Comparison of ENCODE assay signal across 18 mouse cellular contexts in the genomic region with DNA sequence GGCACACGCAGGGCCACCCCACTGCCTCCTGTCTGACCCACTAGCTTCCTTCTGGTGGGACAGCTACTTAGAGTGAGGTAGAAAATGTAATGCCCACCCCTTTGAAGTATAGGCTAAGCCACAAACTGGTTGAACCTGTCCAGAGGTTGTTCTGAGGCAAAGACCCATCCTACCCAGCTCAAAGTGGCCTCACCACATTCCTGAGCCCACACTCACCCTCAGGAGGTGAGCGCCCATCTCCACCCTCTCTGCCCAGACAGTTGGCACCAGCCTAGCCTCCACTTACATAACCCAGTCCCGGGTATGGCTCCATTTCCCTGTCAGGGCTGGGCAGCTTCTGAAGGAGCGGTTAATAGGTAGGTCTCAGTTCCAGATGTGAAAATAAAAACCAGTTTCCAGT. TPM values are rescaled to one million over a fixed set of nuclear protein-coding genes. Genes with fewer than 3 reads are reported as not detected.
DNase-seq lines count a peak whose midpoint lies in the region; ATAC-seq and TF ChIP-seq lines count a peak whose summit lies in the region.
"Had no signal": no experiment of that assay in that cellular context is flagged by ENCODE, and none has a peak within 500 bp of the region (broad histone marks: within the 10 kb centered on the region; RNA-seq: fewer than 3 reads in every experiment).

No protein-coding gene starts in this region.

- H3K36me3 ChIP-seq in heart, embryonic 15.5 days: no peaks in the 10 kb centered on the region
- no peaks in the 10 kb centered on the region for H3K36me3 ChIP-seq in lung, embryonic 14.5 days (ENCODE audit: insufficient read depth)
- no peaks in the 10 kb centered on the region for H3K36me3 ChIP-seq in stomach, embryonic 15.5 days
- H3K36me3 ChIP-seq: heart, embryonic 13.5 days; midbrain, embryonic 10.5 days had no signal

- no peak for TF ChIP-seq CTCF in lung, embryonic 14.5 days (IDR thresholded peaks at IDR 0.05; ENCODE audit: low read depth)

- no peak overlapping the region for H3K27ac ChIP-seq in heart, embryonic 15.5 days
- peak overlapping the region; percentile 52 for H3K27ac ChIP-seq in lung, embryonic 14.5 days (ENCODE audit: low read depth)
- H3K27ac ChIP-seq in stomach, embryonic 15.5 days: peak overlapping the region; percentile 55
- H3K27ac ChIP-seq: heart, embryonic 13.5 days; hindbrain, embryonic 14.5 days; layer of hippocampus, adult 2 months; liver, embryonic 14.5 days; midbrain, embryonic 10.5 days had no signal

- no peaks in the 10 kb centered on the region for H3K4me1 ChIP-seq in heart, embryonic 15.5 days (replicated peaks)
- H3K4me1 ChIP-seq in lung, embryonic 14.5 days (ENCODE audit: insufficient read depth): 0 out of 2 replicates have a peak, but pooled peaks cover under 1% of the 10 kb centered on the region
- H3K4me1 ChIP-seq in stomach, embryonic 15.5 days: no peaks in the 10 kb centered on the region
- H3K4me1 ChIP-seq: heart, embryonic 13.5 days had no signal

- intact Hi-C loops in heart, postnatal 36 days (cut with DNase I): no loop called here

- no peaks in the 10 kb centered on the region for H3K9me3 ChIP-seq in heart, embryonic 15.5 days (replicated peaks)
- H3K9me3 ChIP-seq in lung, embryonic 14.5 days (ENCODE audit: low read depth, low read length): no peaks in the 10 kb centered on the region
- H3K9me3 ChIP-seq in stomach, embryonic 15.5 days: no peaks in the 10 kb centered on the region
- H3K9me3 ChIP-seq: heart, embryonic 13.5 days; midbrain, embryonic 10.5 days had no signal

- peak; percentile 60; the same call in 1 of the 2 replicates for ATAC-seq in heart, embryonic 15.5 days (replicated peaks; ENCODE audit: insufficient number of reproducible peaks, insufficient read depth, low FRiP score, low read depth)
- peak; percentile 94 for ATAC-seq in lung, embryonic 14.5 days (ENCODE audit: insufficient read depth)
- ATAC-seq in stomach, embryonic 15.5 days (ENCODE audit: insufficient read depth, low FRiP score, low read depth): peak; percentile 70; the same call in 1 of the 2 replicates

- 76% methylated on average over 4 of the region's 4 CpGs for WGBS in heart, embryonic 15.5 days
- 66% methylated on average over 4 of the region's 4 CpGs for WGBS in lung, embryonic 14.5 days
- WGBS in stomach, embryonic 15.5 days: 77% methylated on average over 4 of the region's 4 CpGs

- no peak overlapping the region for H3K9ac ChIP-seq in heart, embryonic 15.5 days
- no peak overlapping the region for H3K9ac ChIP-seq in lung, embryonic 14.5 days
- H3K9ac ChIP-seq in stomach, embryonic 15.5 days: no peak overlapping the region
- H3K9ac ChIP-seq: heart, embryonic 13.5 days; hindbrain, embryonic 14.5 days; liver, embryonic 14.5 days had no signal

- H3K4me3 ChIP-seq in heart, embryonic 15.5 days: no peak overlapping the region
- no peak overlapping the region for H3K4me3 ChIP-seq in lung, embryonic 14.5 days (ENCODE audit: low read depth, low read length)
- H3K4me3 ChIP-seq in stomach, embryonic 15.5 days (replicated peaks): no peak overlapping the region
- H3K4me3 ChIP-seq: heart, embryonic 13.5 days; layer of hippocampus, adult 2 months; midbrain, embryonic 10.5 days had no signal

- H3K27me3 ChIP-seq in heart, embryonic 15.5 days: no peaks in the 10 kb centered on the region
- no peaks in the 10 kb centered on the region for H3K27me3 ChIP-seq in lung, embryonic 14.5 days (ENCODE audit: insufficient read depth, low read length)
- no peaks in the 10 kb centered on the region for H3K27me3 ChIP-seq in stomach, embryonic 15.5 days (replicated peaks)

- no peak overlapping the region for H3K4me2 ChIP-seq in heart, embryonic 15.5 days
- H3K4me2 ChIP-seq in lung, embryonic 14.5 days: no peak overlapping the region
- no peak overlapping the region for H3K4me2 ChIP-seq in stomach, embryonic 15.5 days
- H3K4me2 ChIP-seq: heart, embryonic 13.5 days; hindbrain, embryonic 14.5 days had no signal

- DNase-seq in heart, postnatal 36 days: no peak
- peak; percentile 85 for DNase-seq in gonadal fat pad, adult 2 months (ENCODE audit: low read depth)
- DNase-seq in lung, embryonic 14.5 days: peak; percentile 68
- no peak for DNase-seq in frontal cortex, adult 2 months (ENCODE audit: extremely low spot score in 1 of 2, low spot score in 1 of 2)
- DNase-seq in testis, postnatal 14 days (ENCODE audit: low spot score): no peak
- no peak for DNase-seq in thymus, adult 18-20 months
- DNase-seq: B cell, adult 2 months; right cerebral cortex, postnatal 25 days had no signal

RNA-seq across cellular contexts. Expression of gene Fcamr, which starts 30.2 kb away (rescaled TPM):
- polyA plus RNA-seq in heart, embryonic 15.5 days (2015; fragmentation: Nextera tagmentation; extraction: Ambion mirVana): 0.06 and 0.08 TPM in 2 replicates
- total RNA-seq in heart, postnatal 36 days (2021): under 1 TPM; 0.31 to 0.38 TPM
- 0.81 and 1.1 TPM in 2 replicates for polyA plus RNA-seq in gonadal fat pad, adult 2 months (2012; rRNA removed)
- not detected in 2 replicates for polyA plus RNA-seq in lung, embryonic 14.5 days (2014; fragmentation: Nextera tagmentation; extraction: Ambion mirVana)
- 0.17 and 0.22 TPM in 2 replicates for polyA plus RNA-seq in stomach, embryonic 15.5 days (2015; fragmentation: Nextera tagmentation; extraction: Ambion mirVana)
- 0.10 TPM in 1 of 2 replicates, not detected in the other for polyA plus RNA-seq in frontal cortex, adult 2 months (2012; rRNA removed)
- total RNA-seq: adrenal gland, postnatal 4 days; common myeloid progenitor, adult 5-6 weeks; layer of hippocampus, adult 2 months; left cerebral cortex, postnatal 10 days had no signal
- polyA plus RNA-seq: heart, embryonic 13.5 days; hindbrain, embryonic 14.5 days; liver, embryonic 14.5 days; midbrain, embryonic 10.5 days had no signal

RNA-seq across cellular contexts. Expression of gene AA986860, which starts 38.7 kb away (rescaled TPM):
- 0.89 and 2.0 TPM in 2 replicates for polyA plus RNA-seq in heart, embryonic 15.5 days (2015; fragmentation: Nextera tagmentation; extraction: Ambion mirVana)
- under 1 TPM; 0.72 to 0.81 TPM for total RNA-seq in heart, postnatal 36 days (2021)
- 1.4 and 1.9 TPM in 2 replicates for polyA plus RNA-seq in gonadal fat pad, adult 2 months (2012; rRNA removed)
- polyA plus RNA-seq in lung, embryonic 14.5 days (2014; fragmentation: Nextera tagmentation; extraction: Ambion mirVana): 7.8 TPM in 2 replicates
- polyA plus RNA-seq in stomach, embryonic 15.5 days (2015; fragmentation: Nextera tagmentation; extraction: Ambion mirVana): 32.3 and 36.7 TPM in 2 replicates
- 2.5 and 2.9 TPM in 2 replicates for polyA plus RNA-seq in frontal cortex, adult 2 months (2012; rRNA removed)

RNA-seq across cellular contexts. Expression of gene Pfkfb2, which starts 41.4 kb away (rescaled TPM):
- polyA plus RNA-seq in heart, embryonic 15.5 days (2015; fragmentation: Nextera tagmentation; extraction: Ambion mirVana): 6.2 and 7.2 TPM in 2 replicates
- 10 to 100 TPM; 63.8 to 76.3 TPM for total RNA-seq in heart, postnatal 36 days (2021)
- 16.2 and 20.6 TPM in 2 replicates for polyA plus RNA-seq in gonadal fat pad, adult 2 months (2012; rRNA removed)
- 6.5 and 7.2 TPM in 2 replicates for polyA plus RNA-seq in lung, embryonic 14.5 days (2014; fragmentation: Nextera tagmentation; extraction: Ambion mirVana)
- polyA plus RNA-seq in stomach, embryonic 15.5 days (2015; fragmentation: Nextera tagmentation; extraction: Ambion mirVana): 10.1 and 10.9 TPM in 2 replicates
- 49.8 and 54.3 TPM in 2 replicates for polyA plus RNA-seq in frontal cortex, adult 2 months (2012; rRNA removed)

RNA-seq across cellular contexts. Expression of gene Yod1, which starts 53.4 kb away (rescaled TPM):
- polyA plus RNA-seq in heart, embryonic 15.5 days (2015; fragmentation: Nextera tagmentation; extraction: Ambion mirVana): 9.5 and 10.5 TPM in 2 replicates
- 1 to 10 TPM; 3.8 to 5.0 TPM for total RNA-seq in heart, postnatal 36 days (2021)
- 1.6 and 1.8 TPM in 2 replicates for polyA plus RNA-seq in gonadal fat pad, adult 2 months (2012; rRNA removed)
- polyA plus RNA-seq in lung, embryonic 14.5 days (2014; fragmentation: Nextera tagmentation; extraction: Ambion mirVana): 11.7 and 11.8 TPM in 2 replicates
- 14.1 and 15.1 TPM in 2 replicates for polyA plus RNA-seq in stomach, embryonic 15.5 days (2015; fragmentation: Nextera tagmentation; extraction: Ambion mirVana)
- 7.8 and 7.9 TPM in 2 replicates for polyA plus RNA-seq in frontal cortex, adult 2 months (2012; rRNA removed)

RNA-seq across cellular contexts. Expression of gene Gm29427, which starts 54.9 kb away (rescaled TPM):
- polyA plus RNA-seq in heart, embryonic 15.5 days (2015; fragmentation: Nextera tagmentation; extraction: Ambion mirVana): 0.16 TPM in 1 of 2 replicates, not detected in the other
- total RNA-seq in heart, postnatal 36 days (2021): under 1 TPM in 1 of 2 experiments, not detected in 1; 0.43 TPM
- 0.08 and 0.18 TPM in 2 replicates for polyA plus RNA-seq in gonadal fat pad, adult 2 months (2012; rRNA removed)
- polyA plus RNA-seq in lung, embryonic 14.5 days (2014; fragmentation: Nextera tagmentation; extraction: Ambion mirVana): not detected in 2 replicates
- polyA plus RNA-seq in stomach, embryonic 15.5 days (2015; fragmentation: Nextera tagmentation; extraction: Ambion mirVana): not detected in 2 replicates
- polyA plus RNA-seq in frontal cortex, adult 2 months (2012; rRNA removed): 0.12 TPM in 1 of 2 replicates, not detected in the other
- total RNA-seq: common myeloid progenitor, adult 5-6 weeks; layer of hippocampus, adult 2 months; left cerebral cortex, postnatal 10 days had no signal
- polyA plus RNA-seq: heart, embryonic 13.5 days; hindbrain, embryonic 14.5 days; liver, embryonic 14.5 days; midbrain, embryonic 10.5 days had no signal

Comparison
In these comparisons a context has a peak if more than half of its experiments do, and no peak if none do; other contexts are left out.
1. DNase-seq: peak in gonadal fat pad, adult 2 months (single experiment) and lung, embryonic 14.5 days (single experiment); none in heart, postnatal 36 days (0 of 2), frontal cortex, adult 2 months (0 of 2), testis, postnatal 14 days (single experiment) and thymus, adult 18-20 months (0 of 2).
2. Peak in every context shown above with its lines, with median percentiles within 50 percentile points of each other: ATAC-seq.